Mouse (Mus musculus) CH12.LX (cell line): ENCODE results near the gene Cyp27b1. TPM values are rescaled to one million over a fixed set of nuclear protein-coding genes. Genes with fewer than 3 reads are reported as not detected.

Experiments
- DNase-seq: peaks from one replicate; pipeline ENCODE4 v3.0.0-alpha.2; 2013; ENCODE audit errors: extremely low read depth
- H3K27ac ChIP-seq: 2 replicates; pipeline ENCODE4 v1.5.1; 2012; ENCODE audit warnings: low read depth, mild to moderate bottlenecking, control low read depth, moderate library complexity; ENCODE audit not compliant: insufficient read depth
- H3K27me3 ChIP-seq: replicated peaks from 2 replicates; pipeline ENCODE3; 2012; ENCODE audit warnings: inconsistent platforms
- H3K36me3 ChIP-seq, 2 experiments: replicated peaks in 1 of 2; 2 replicates each; pipeline versions ENCODE3 to v1.6.1; 2012; ENCODE audit warnings: inconsistent platforms in 1 of 2, low read length in 1 of 2, mild to moderate bottlenecking in 1 of 2, mixed read lengths in 1 of 2, moderate library complexity in 1 of 2; ENCODE audit not compliant: control insufficient read depth in 1 of 2, insufficient read depth in 1 of 2
- H3K4me1 ChIP-seq, 2 experiments: 2 replicates each; pipeline ENCODE4 v1.6.1; 2012; ENCODE audit warnings: inconsistent platforms in 1 of 2, moderate library complexity in 1 of 2; ENCODE audit not compliant: insufficient read depth in 2 of 2, control insufficient read depth in 1 of 2
- H3K4me2 ChIP-seq: 2 replicates; pipeline ENCODE4 v1.6.1; 2012; ENCODE audit warnings: low read depth, mild to moderate bottlenecking, control low read depth; ENCODE audit not compliant: poor library complexity, insufficient read depth, severe bottlenecking
- H3K4me3 ChIP-seq, 3 experiments: fragments of 150-350 bp in 1 of 3; sonication (generic) in 1 of 3; replicated peaks in 1 of 3; 2 replicates each; pipeline versions ENCODE3 to v1.5.1; 2011 to 2012; ENCODE audit warnings: low read depth in 2 of 3, low read length in 2 of 3, mild to moderate bottlenecking in 2 of 3, moderate library complexity in 2 of 3, control low read depth in 1 of 3, improper control_type of control experiment in 1 of 3, inconsistent platforms in 1 of 3, mixed read lengths in 1 of 3; ENCODE audit not compliant: poor library complexity in 1 of 3
- H3K79me2 ChIP-seq: replicated peaks from 2 replicates; pipeline ENCODE4 v1.6.1; 2012; ENCODE audit warnings: mild to moderate bottlenecking, moderate library complexity; ENCODE audit not compliant: control insufficient read depth, poor library complexity, insufficient read depth, severe bottlenecking; ENCODE audit errors: extremely low read depth
- H3K9ac ChIP-seq: 2 replicates; pipeline ENCODE4 v1.6.1; 2012; ENCODE audit warnings: low read depth, mild to moderate bottlenecking, control low read depth, moderate library complexity; ENCODE audit not compliant: insufficient read depth
- H3K9me3 ChIP-seq: replicated peaks from 2 replicates; pipeline ENCODE3; 2012; ENCODE audit warnings: low read length, inconsistent platforms, mixed read lengths
- BHLHE40 ChIP-seq: IDR thresholded peaks from 2 replicates; pipeline ENCODE4 v1.6.1; 2011; ENCODE audit warnings: mild to moderate bottlenecking, low read depth, low read length, improper control_type of control experiment
- CHD1 ChIP-seq: IDR thresholded peaks from 2 replicates; pipeline ENCODE4 v1.6.1; 2012; ENCODE audit warnings: low read depth, low read length, improper control_type of control experiment, inconsistent platforms
- CHD2 ChIP-seq: IDR thresholded peaks from 2 replicates; pipeline ENCODE4 v1.6.1; 2011; ENCODE audit warnings: low read length, improper control_type of control experiment
- CTCF ChIP-seq, 2 experiments: IDR thresholded peaks in 1 of 2; conservative IDR thresholded peaks in 1 of 2; 2 replicates each; pipeline ENCODE4 v1.5.1; 2011 to 2012; ENCODE audit warnings: low read depth in 2 of 2, low read length in 2 of 2, improper control_type of control experiment in 1 of 2, inconsistent platforms in 1 of 2, mild to moderate bottlenecking in 1 of 2, moderate library complexity in 1 of 2
- E2F4 ChIP-seq: IDR thresholded peaks from 2 replicates; pipeline ENCODE4 v1.6.1; 2011; ENCODE audit warnings: low read depth, low read length, improper control_type of control experiment; ENCODE audit not compliant: insufficient replicate concordance
- ELF1 ChIP-seq: IDR thresholded peaks from 2 replicates; pipeline ENCODE4 v1.6.1; 2014; ENCODE audit warnings: low read depth, mild to moderate bottlenecking, inconsistent platforms, low read length, improper control_type of control experiment
- EP300 ChIP-seq: IDR thresholded peaks from 2 replicates; pipeline ENCODE4 v1.6.1; 2011; ENCODE audit warnings: low read length, improper control_type of control experiment
- ETS1 ChIP-seq: conservative IDR thresholded peaks from 2 replicates; pipeline ENCODE4 v1.6.1; 2012; ENCODE audit warnings: low read depth, mild to moderate bottlenecking, inconsistent platforms, low read length, improper control_type of control experiment, moderate library complexity
- HCFC1 ChIP-seq: IDR thresholded peaks from 2 replicates; pipeline ENCODE4 v1.6.1; 2012; ENCODE audit warnings: low read depth, mild to moderate bottlenecking, inconsistent platforms, low read length, improper control_type of control experiment
- IRF4 ChIP-seq: IDR thresholded peaks from 2 replicates; pipeline ENCODE4 v1.6.1; 2014; ENCODE audit warnings: low read depth, mild to moderate bottlenecking, inconsistent platforms, low read length, improper control_type of control experiment
- JUN ChIP-seq: IDR thresholded peaks from 2 replicates; pipeline ENCODE4 v1.6.1; 2011; ENCODE audit warnings: low read depth, mild to moderate bottlenecking, low read length, improper control_type of control experiment, moderate library complexity; ENCODE audit not compliant: insufficient read depth
- JUND ChIP-seq: conservative IDR thresholded peaks from 2 replicates; pipeline ENCODE4 v1.6.1; 2011; ENCODE audit warnings: low read depth, low read length, improper control_type of control experiment
- MAFK ChIP-seq: IDR thresholded peaks from 2 replicates; pipeline ENCODE4 v1.6.1; 2011; ENCODE audit warnings: low read length, improper control_type of control experiment; ENCODE audit not compliant: insufficient replicate concordance
- MAX ChIP-seq: IDR thresholded peaks from 2 replicates; pipeline ENCODE4 v1.6.1; 2011; ENCODE audit warnings: low read length, improper control_type of control experiment
- MEF2A ChIP-seq: IDR thresholded peaks from 2 replicates; pipeline ENCODE4 v1.6.1; 2014; ENCODE audit warnings: low read depth, mild to moderate bottlenecking, inconsistent platforms, low read length, improper control_type of control experiment, borderline replicate concordance
- MYC ChIP-seq: IDR thresholded peaks from 2 replicates; pipeline ENCODE4 v1.6.1; 2011; ENCODE audit warnings: low read depth, mild to moderate bottlenecking, improper control_type of control experiment, low read length
- NELFE ChIP-seq: IDR thresholded peaks from 2 replicates; pipeline ENCODE4 v1.6.1; 2011; ENCODE audit warnings: low read depth, low read length, improper control_type of control experiment
- NRF1 ChIP-seq: IDR thresholded peaks from 2 replicates; pipeline ENCODE4 v1.6.1; 2014; ENCODE audit warnings: low read depth, mild to moderate bottlenecking, inconsistent platforms, low read length, improper control_type of control experiment, moderate library complexity
- POLR2A ChIP-seq: IDR thresholded peaks from 2 replicates; pipeline ENCODE4 v1.6.1; 2011; ENCODE audit warnings: low read depth, mild to moderate bottlenecking, improper control_type of control experiment, low read length
- POLR2AphosphoS2 ChIP-seq: IDR thresholded peaks from 2 replicates; pipeline ENCODE4 v1.6.1; 2011; ENCODE audit warnings: low read depth, low read length, improper control_type of control experiment
- RCOR1 ChIP-seq: conservative IDR thresholded peaks from 2 replicates; pipeline ENCODE4 v1.6.1; 2012; ENCODE audit warnings: low read depth, mild to moderate bottlenecking, inconsistent platforms, low read length, improper control_type of control experiment
- SMC3 ChIP-seq: IDR thresholded peaks from 2 replicates; pipeline ENCODE4 v1.6.1; 2011; ENCODE audit warnings: low read depth, low read length, improper control_type of control experiment
- TBP ChIP-seq: conservative IDR thresholded peaks from 2 replicates; pipeline ENCODE4 v1.6.1; 2011; ENCODE audit warnings: low read depth, low read length, improper control_type of control experiment
- TCF12 ChIP-seq: IDR thresholded peaks from 2 replicates; pipeline ENCODE4 v1.6.1; 2014; ENCODE audit warnings: low read depth, mild to moderate bottlenecking, inconsistent platforms, low read length, improper control_type of control experiment
- UBTF ChIP-seq: IDR thresholded peaks from 2 replicates; pipeline ENCODE4 v1.6.1; 2012; ENCODE audit warnings: low read depth, mild to moderate bottlenecking, inconsistent platforms, low read length, improper control_type of control experiment, moderate library complexity
- USF1 ChIP-seq: IDR thresholded peaks from 2 replicates; pipeline ENCODE4 v1.6.1; 2014; ENCODE audit warnings: low read depth, mild to moderate bottlenecking, inconsistent platforms, low read length, improper control_type of control experiment
- USF2 ChIP-seq: conservative IDR thresholded peaks from 2 replicates; pipeline ENCODE4 v1.6.1; 2011; ENCODE audit warnings: low read depth, low read length, improper control_type of control experiment
- ZKSCAN1 ChIP-seq: IDR thresholded peaks from 2 replicates; pipeline ENCODE4 v1.6.1; 2012; ENCODE audit warnings: low read depth, inconsistent platforms, low read length, improper control_type of control experiment, borderline replicate concordance
- ZMIZ1 ChIP-seq: IDR thresholded peaks from 2 replicates; pipeline ENCODE4 v1.6.1; 2012; ENCODE audit warnings: low read depth, mild to moderate bottlenecking, inconsistent platforms, low read length, improper control_type of control experiment
- ZNF384 ChIP-seq: IDR thresholded peaks from 2 replicates; pipeline ENCODE4 v1.6.1; 2012; ENCODE audit warnings: low read depth, low read length, improper control_type of control experiment, inconsistent platforms
- dilution Hi-C: fragments of 300-500 bp; cut with MboI; formaldehyde crosslinking; loops from 2 replicates; pipeline ENCODE4 v1.14.3; 2020; ENCODE audit warnings: low sequenced_read_pairs; ENCODE audit not compliant: extremely low pct_unique_long_range_greater_than_20kb, extremely low pct_ligation_motif_present
- in situ Hi-C: fragments of 300-500 bp; cut with MboI; formaldehyde crosslinking; loops from 3 replicates; pipeline ENCODE4 v1.14.3; 2019; ENCODE audit warnings: low sequenced_read_pairs, low pct_ligation_motif_present, low pct_unique_long_range_greater_than_20kb, mixed read lengths
- polyA plus RNA-seq: library from polyadenylated mRNA; unstranded; fragments of >175 nt; gene quantifications from 2 replicates; pipeline ENCODE4 v1.2.1, GENCODE M21; 2012; ENCODE audit warnings: low read depth; ENCODE audit not compliant: insufficient read length
- total RNA-seq, 2 experiments: library from RNA; depleted of rRNA; stranded (reverse); fragments of 300-350 nt in 1 of 2; fragments of >200 nt in 1 of 2; gene quantifications; 2 replicates each; pipeline ENCODE4 v1.2.3; 2012 to 2014

Gene Cyp27b1
- total and polyA plus RNA-seq, 3 experiments = 0.32 to 1.4 (median 0.42) TPM

GRCm38 (mm10) chr10:127062503-127062902, 14.5 kb downstream of the Cyp27b1 start:
- Histone ChIP-seq H3K79me2 (peaks cover 21% of the 10 kb centered on the region), H3K4me1 (peaks cover 8 to 43% of the 10 kb centered on the region in 2 experiments), H3K9ac (no peak overlapping the region), H3K9me3 (no peaks in the 10 kb centered on the region), H3K36me3 (peaks cover 26 to 32% of the 10 kb centered on the region in 2 experiments)
- in situ Hi-C loops = no loop called here
- no peak for DNase-seq
- TF ChIP-seq ZKSCAN1 (no peak), MAX (no peak), ELF1 (no peak), SMC3 (no peak), JUN (no peak), TBP (no peak), CHD1 (no peak), USF2 (no peak), POLR2A (no peak), USF1 (no peak), MEF2A (no peak), EP300 (no peak)
- TF ChIP-seq, all 38 proteins: peak for 0
- dilution Hi-C loops = no loop called here
- H3K4me2 ChIP-seq = no peak overlapping the region
- H3K27ac ChIP-seq = no peak overlapping the region
- H3K27me3 ChIP-seq = peaks cover 37% of the 10 kb centered on the region
- no peak overlapping the region for H3K4me3 ChIP-seq

- peak within 1 kb of the TSS; percentile 33; the same call in 1 of the 2 replicates for H3K27ac ChIP-seq
- DNase-seq = peak; percentile 98
- no peaks in the 10 kb centered on the region for H3K9me3 ChIP-seq
- peak within 1 kb of the TSS; percentile 93 for H3K9ac ChIP-seq
- peak within 1 kb of the TSS; percentile 83 to 96 (median 89) for H3K4me3 ChIP-seq
- peaks cover 34 to 40% of the 10 kb centered on the region in 2 experiments for H3K36me3 ChIP-seq
- dilution Hi-C loops = no loop called here
- peaks cover 8 to 45% of the 10 kb centered on the region in 2 experiments for H3K4me1 ChIP-seq
- H3K27me3 ChIP-seq = peaks cover 33% of the 10 kb centered on the region
- peaks cover 21% of the 10 kb centered on the region for H3K79me2 ChIP-seq
- peak within 1 kb of the TSS; percentile 74 for H3K4me2 ChIP-seq
- in situ Hi-C loops = no loop called here
- TF ChIP-seq POLR2AphosphoS2 = peak; percentile 72; the same call in 1 of the 2 replicates
- TF ChIP-seq ZKSCAN1 = no peak
- peak; percentile 98 for TF ChIP-seq BHLHE40
- TF ChIP-seq CHD2 = no peak
- no peak for TF ChIP-seq RCOR1
- peak; percentile 29 for TF ChIP-seq ETS1
- TF ChIP-seq ZMIZ1 = no peak
- TF ChIP-seq USF2 = peak; percentile 100
- no peak for TF ChIP-seq MYC
- TF ChIP-seq E2F4 = no peak
- TF ChIP-seq IRF4 = peak; percentile 49
- TF ChIP-seq TCF12 = peak; percentile 89
- TF ChIP-seq MEF2A = peak; percentile 67; the same call in 1 of the 2 replicates
- TF ChIP-seq JUND = no peak
- TF ChIP-seq ZNF384 = no peak
- TF ChIP-seq NELFE = peak; percentile 88
- TF ChIP-seq CTCF (conservative IDR thresholded peaks at IDR 0.05 in 1 of 2, IDR thresholded peaks at IDR 0.05 in 1 of 2; ENCODE audit: low read depth in 2 of 2, low read length in 2 of 2) = no peak
- no peak for TF ChIP-seq EP300
- TF ChIP-seq SMC3 = no peak
- TF ChIP-seq USF1 = peak; percentile 99
- TF ChIP-seq NRF1 = peak; percentile 84
- TF ChIP-seq ELF1 = peak; percentile 70
- TF ChIP-seq CHD1 = no peak
- peak; percentile 33; the same call in 1 of the 2 replicates for TF ChIP-seq UBTF
- 0 out of 2 replicates have a peak, but pooled peaks have one; percentile 47 for TF ChIP-seq TBP
- no peak for TF ChIP-seq MAFK
- TF ChIP-seq JUN = no peak
- peak; percentile 81 for TF ChIP-seq HCFC1
Observed at GRCm38 (mm10) chr10:127063239-127063872, 15.3 kb downstream of the Cyp27b1 start, which contains the start of gene Cdk4. Cdk4 (plus strand) TSS chr10:127063534.
